Mouse (Mus musculus) thymus, adult 18-20 months (tissue): ENCODE measurements around the gene Ifitm1.

Experiments
- DNase-seq, 2 experiments: peaks; one replicate each; pipeline ENCODE4 v3.0.0; 2022; ENCODE audit warnings: mixed read lengths in 2 of 2

Ifitm1 gene

DNA sequence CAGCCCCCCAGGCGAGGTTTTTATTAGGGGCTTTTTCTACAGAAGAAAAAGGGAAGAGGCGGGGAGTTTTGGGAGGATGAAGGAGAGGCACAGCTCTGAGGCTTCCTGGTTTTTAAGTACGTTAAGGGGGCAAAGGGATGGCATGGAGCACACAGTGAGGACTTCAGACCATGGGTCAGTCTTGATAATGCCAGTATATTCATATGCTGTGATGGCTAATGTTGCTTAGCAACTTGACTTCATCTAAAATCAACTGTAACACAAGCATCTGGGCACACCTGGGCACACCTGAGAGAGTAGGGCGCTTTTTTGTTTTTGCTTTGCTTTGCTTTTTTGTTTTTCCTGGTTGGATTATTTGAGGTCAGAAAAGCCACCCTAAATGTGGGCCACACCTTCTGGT is at the start of gene Ifitm1:
Gene Ifitm1 (plus strand): TSS at position 301 of the 400 bp plus-strand sequence.
- DNase-seq, result no peak

GRCm38 (mm10) chr7:140919911-140920310 is 47.1 kb upstream of the Ifitm1 start:
- no peak for DNase-seq

GRCm38 (mm10) chr7:140920418-140921029 is 46.5 kb upstream of the Ifitm1 start, which contains the start of gene Nlrp6:
Gene Nlrp6, plus strand, starts transcription at chr7:140920902.
- no peak for DNase-seq

- no peak for DNase-seq
These were observed 45.6 kb upstream of the Ifitm1 start for GRCm38 (mm10) chr7:140921225-140921975.

DNA sequence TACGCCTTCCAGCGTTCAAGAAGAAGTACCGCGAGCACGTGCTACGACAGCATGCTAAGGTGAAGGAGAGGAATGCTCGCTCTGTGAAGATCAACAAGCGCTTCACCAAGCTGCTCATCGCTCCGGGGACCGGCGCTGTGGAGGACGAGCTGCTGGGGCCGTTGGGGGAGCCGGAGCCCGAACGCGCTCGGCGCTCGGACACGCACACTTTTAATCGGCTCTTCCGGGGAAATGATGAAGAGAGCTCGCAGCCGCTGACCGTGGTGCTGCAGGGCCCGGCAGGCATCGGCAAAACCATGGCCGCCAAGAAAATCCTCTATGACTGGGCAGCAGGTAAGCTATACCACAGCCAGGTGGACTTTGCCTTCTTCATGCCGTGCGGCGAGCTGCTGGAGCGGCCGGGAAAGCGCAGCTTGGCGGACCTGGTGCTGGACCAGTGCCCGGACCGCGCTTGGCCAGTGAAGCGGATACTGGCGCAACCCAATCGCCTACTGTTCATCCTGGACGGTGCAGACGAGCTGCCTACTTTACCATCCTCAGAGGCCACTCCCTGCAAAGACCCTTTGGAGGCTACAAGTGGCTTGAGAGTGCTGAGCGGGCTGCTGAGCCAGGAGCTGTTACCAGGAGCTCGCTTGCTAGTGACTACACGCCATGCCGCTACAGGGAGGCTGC is 44.5 kb upstream of the Ifitm1 start:
- DNase-seq, result no peak

DNA sequence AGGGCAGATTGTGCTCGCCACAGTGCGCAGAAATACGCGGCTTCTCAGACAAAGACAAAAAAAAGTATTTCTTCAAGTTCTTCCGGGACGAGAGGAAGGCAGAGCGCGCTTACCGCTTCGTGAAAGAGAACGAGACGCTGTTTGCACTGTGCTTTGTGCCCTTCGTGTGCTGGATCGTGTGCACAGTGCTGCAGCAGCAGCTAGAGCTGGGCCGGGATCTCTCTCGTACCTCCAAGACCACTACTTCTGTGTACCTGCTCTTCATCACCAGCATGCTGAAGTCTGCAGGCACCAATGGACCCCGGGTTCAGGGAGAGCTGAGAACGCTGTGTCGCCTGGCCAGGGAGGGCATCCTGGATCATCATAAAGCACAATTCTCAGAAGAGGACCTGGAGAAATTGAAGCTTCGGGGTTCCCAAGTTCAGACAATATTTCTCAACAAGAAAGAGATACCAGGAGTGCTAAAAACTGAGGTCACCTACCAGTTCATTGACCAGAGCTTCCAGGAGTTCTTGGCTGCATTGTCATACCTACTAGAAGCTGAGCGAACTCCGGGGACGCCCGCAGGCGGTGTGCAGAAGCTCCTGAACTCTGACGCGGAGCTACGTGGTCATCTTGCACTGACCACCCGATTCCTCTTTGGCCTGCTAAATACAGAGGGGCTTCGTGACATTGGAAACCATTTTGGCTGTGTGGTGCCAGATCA is 43.8 kb upstream of the Ifitm1 start:
- no peak for DNase-seq

DNA sequence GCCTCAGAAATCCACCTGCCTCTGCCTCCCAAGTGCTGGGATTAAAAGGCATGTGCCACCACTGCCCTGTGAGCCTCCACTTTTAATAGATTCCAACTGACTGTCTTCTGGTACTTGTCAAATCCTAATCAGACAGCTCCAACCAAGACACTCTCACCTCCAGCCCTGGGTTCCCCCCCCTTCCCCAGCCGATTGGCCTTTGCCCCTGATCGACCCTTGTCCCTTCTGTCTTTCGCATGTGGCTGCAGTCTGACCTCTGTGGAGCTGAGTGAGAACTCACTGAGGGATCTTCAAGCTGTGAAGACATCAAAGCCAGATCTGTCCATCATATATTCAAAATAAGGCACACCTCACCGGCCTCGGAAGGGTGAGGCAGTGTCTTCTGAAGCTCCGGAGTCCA is 39.8 kb upstream of the Ifitm1 start:
- no peak for DNase-seq

- DNase-seq, result no peak
These were observed 28.6 kb upstream of the Ifitm1 start for GRCm38 (mm10) chr7:140938436-140938835.

GRCm38 (mm10) chr7:140938896-140939295 is 28.1 kb upstream of the Ifitm1 start:
- no peak for DNase-seq

DNA sequence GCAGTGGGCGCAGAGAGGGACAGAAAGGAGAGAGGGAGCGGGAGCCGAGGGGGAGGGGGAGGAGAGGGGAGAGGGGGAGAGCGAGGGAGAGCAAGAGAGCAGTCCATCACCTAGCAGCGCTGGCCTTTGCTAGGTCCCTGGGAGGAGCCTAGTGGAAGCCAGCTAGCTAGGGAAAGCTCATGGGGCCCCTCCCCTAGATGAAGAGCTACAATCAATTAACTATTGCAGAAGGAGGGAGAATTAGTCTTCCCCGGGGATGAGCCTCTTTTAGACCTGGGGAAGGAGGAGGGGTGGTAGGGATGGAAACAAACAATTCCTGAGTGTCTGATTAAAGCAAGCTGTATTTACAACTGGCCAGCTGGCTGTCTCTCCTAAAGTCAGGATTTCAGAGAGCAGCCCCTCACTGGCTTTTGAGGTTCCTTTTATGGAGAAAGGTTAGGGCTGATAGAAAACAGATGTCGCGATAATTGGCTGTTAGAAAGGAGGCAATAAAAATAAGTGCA is 27.3 kb upstream of the Ifitm1 start:
- no peak for DNase-seq

DNA sequence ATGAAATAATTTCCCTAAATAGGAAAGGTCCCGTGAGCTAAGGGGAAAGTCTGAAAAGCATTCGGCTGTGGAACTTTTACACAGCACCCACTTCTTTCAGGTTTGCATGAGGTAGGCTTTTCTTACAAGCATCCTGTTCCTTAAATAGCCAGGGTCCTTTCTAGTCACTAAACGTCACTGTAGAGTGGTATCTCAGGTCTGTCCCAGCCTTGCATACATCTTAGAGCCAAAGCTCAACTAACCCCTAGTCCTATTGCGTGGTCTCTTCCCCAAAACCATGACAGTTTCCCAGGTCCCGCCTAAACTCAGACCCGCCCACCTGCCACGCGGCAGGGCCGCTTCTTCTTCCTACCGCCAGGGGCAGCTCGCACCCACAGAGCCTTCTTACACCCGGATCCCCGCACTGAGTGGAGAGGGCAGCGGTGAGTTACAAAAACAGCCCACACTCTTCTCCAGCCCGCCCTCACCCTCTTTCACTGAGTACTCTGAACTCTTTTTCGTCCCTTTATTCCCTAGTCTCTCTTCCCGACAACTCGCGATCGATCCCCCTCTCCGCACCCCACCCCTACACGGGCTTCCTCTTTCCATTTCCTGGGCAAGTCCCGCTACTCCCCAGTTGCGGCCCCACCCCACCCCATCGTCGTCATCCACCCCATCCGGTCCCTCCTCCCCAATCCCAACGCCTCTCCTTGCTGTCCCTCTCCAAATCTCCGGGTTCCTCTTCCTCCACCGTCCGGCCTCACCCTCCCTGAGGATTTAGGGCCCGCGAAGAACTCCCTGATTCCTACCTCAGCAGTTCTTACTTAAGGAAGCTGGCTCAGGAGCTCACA is 25.6 kb upstream of the Ifitm1 start, which contains the start of gene Pgghg:
Gene Pgghg (plus strand): TSS at position 170 of the 830 bp plus-strand sequence.
- DNase-seq, result peak; percentile 68 to 75

DNA sequence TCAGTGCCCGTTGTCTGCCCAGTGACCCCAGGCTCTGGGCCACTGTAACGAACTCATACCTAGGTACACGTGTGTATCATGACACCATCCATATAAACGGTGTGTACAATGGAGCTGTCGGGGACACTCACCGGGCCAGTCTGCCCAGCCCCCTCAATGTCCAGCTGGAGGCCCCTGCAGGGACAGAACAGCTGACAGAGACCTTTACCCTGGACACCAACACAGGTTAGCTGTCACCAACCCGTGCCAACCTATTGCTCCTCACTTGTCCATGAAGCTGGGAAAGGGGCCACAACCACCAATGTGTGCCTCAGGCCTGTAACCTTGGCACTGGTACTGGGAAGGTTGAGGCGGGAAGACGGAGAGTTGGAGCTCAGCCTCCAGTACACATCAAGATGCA is 24.7 kb upstream of the Ifitm1 start:
- no peak for DNase-seq

DNA sequence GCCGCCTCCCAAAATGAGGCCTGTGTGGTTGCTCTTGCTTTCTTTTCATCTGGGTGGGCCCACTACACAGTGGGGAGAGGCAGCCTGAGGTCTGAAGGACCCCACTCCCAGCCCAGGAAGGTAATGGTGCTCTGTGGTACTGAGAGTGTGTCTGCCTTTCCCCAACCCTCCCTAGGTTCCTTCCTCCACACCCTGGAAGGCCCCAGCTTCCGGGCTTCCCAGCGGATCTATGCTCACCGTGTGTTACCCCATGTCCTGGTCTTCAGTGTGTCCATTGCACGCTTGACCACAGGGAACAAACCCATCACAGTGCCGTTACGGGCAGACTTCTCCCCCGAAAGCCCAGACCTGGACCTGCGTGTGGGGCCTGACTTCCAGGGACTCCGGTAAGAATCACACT is 24.2 kb upstream of the Ifitm1 start:
- DNase-seq, result no peak

DNA sequence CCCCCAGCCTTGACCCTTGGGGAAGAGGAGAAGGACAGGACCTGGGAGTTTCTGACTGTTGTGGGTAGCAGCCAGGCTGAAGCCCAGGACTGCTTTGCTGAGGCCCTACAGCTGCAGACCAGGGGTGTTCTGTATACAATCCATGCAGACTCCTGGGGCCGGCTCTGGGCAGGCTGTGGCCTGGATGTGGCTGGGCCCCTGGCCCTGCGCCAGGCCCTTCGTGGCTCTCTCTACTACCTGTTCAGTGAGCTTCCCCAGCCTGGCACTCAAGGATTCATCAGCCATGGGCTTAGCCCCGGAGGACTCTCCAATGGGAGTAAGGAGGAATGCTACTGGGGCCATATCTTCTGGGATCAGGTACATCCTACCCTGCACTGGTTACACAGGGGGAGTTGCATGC is 23.7 kb upstream of the Ifitm1 start:
- no peak for DNase-seq

DNA sequence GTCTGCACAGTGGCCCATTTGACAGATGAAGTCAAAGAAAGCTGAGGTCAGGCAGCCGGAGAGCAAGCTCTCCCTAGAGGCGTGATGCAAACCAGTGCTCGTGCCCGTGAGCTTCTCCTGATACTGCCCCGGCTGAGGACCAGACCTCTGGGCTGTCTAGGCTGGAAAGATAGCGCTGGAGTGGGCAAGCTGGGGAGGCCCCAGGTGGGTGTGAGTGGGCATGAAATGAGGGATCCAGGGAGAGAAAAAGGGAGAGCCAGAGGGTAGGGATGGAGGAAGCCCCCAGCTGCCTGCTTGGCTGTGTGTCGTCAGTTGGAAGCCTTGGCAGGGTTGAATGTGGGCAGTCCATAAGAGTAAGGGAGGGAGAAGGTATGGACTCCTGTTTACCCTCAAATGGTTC is 22.8 kb upstream of the Ifitm1 start:
- no peak for DNase-seq

- DNase-seq, result no peak
These were observed 21.8 kb upstream of the Ifitm1 start for GRCm38 (mm10) chr7:140945247-140945646.

DNA sequence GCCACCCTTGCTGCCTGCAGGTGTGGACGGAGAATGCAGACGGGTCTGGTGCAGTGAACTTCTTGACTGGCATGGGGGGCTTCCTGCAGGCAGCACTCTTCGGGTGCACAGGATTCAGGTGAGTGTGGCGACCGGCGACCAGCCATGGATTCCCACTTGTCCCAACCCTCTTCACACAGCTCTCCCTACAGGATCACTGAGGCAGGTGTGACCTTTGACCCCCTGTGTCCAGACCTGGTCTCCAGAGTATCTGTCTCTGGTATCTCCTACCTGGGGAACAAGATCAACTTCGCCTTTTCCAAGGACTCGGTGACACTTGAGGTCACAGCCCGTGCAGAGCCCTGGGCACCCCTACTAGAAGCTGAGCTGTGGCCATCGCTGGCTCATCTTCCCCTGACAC is 20.7 kb upstream of the Ifitm1 start:
- no peak for DNase-seq

- no peak for DNase-seq
These were observed 20.0 kb upstream of the Ifitm1 start for GRCm38 (mm10) chr7:140946980-140947379.

DNA sequence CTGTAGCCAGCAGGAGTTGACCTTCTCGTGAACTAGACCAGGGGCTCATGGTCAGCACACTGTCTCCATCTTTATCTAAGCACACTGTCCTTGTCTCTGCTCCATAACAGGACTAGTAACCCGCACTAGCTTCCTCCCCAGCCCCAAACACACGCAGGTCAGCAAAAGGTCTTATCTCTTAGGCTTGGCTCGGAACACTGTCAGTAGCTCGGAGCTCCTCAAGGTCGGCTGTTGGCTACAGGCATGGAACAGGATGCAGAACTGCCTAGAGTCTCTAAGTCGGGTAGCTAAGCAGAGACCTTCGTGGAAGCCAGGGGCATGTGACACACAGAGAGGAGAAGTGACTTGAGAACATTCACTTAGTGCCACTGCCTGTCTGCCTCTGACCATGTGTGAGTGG is 18.9 kb upstream of the Ifitm1 start:
- no peak for DNase-seq

GRCm38 (mm10) chr7:140949255-140949654 is 17.8 kb upstream of the Ifitm1 start:
- no peak for DNase-seq

- no peak for DNase-seq
These were observed 17.0 kb upstream of the Ifitm1 start, which contains the start of gene Ifitm5 for GRCm38 (mm10) chr7:140949824-140950530. Gene Ifitm5, minus strand, starts transcription at chr7:140950291.
